Mouse (Mus musculus) C2C12 (cell line): ENCODE results near the gene Ttf2.

Experiments used
- CEBPB ChIP-seq: IDR thresholded peaks from one replicate; pipeline ENCODE4 v1.6.1; 2011; ENCODE audit warnings: low read depth, mild to moderate bottlenecking, control low read depth, moderate library complexity
- CTCF ChIP-seq: IDR thresholded peaks from one replicate; pipeline ENCODE4 v1.5.1; 2011; ENCODE audit not compliant: control insufficient read depth, insufficient read depth, insufficient read length
- FOSL1 ChIP-seq: IDR thresholded peaks from one replicate; pipeline ENCODE4 v1.8.0; 2011; ENCODE audit warnings: mild to moderate bottlenecking, low read length; ENCODE audit not compliant: poor library complexity, insufficient read depth, severe bottlenecking
- MAX ChIP-seq: IDR thresholded peaks from one replicate; pipeline ENCODE4 v1.6.1; 2011; ENCODE audit warnings: mild to moderate bottlenecking, control low read depth
- MYOD1 ChIP-seq: IDR thresholded peaks from one replicate; pipeline ENCODE4 v1.6.1; 2011; ENCODE audit warnings: low read depth; ENCODE audit not compliant: control insufficient read depth, insufficient read length
- MYOG ChIP-seq: IDR thresholded peaks from one replicate; pipeline ENCODE4 v1.6.1; 2011; ENCODE audit not compliant: control insufficient read depth, insufficient read length; ENCODE audit errors: extremely low read depth
- USF1 ChIP-seq: IDR thresholded peaks from one replicate; pipeline ENCODE4 v1.6.1; 2011; ENCODE audit warnings: low read depth, mild to moderate bottlenecking, control low read depth, moderate library complexity

GRCm38 (mm10) chr3:100916844-100917243, 52.6 kb downstream of the Ttf2 start:
- TF ChIP-seq MYOG: no peak
- no peak for TF ChIP-seq CTCF
- no peak for TF ChIP-seq MYOD1
- TF ChIP-seq USF1: no peak
- TF ChIP-seq MAX: no peak
- no peak for TF ChIP-seq CEBPB
- TF ChIP-seq FOSL1: no peak
